Mouse (Mus musculus) neural tube, embryonic 15.5 days (tissue): ENCODE data around the gene Armc12. TPM values are rescaled to one million over a fixed set of nuclear protein-coding genes. Genes with fewer than 3 reads are reported as not detected.
"Not testable (repeated sequence)": the region's sequence is repeated elsewhere in the genome, so short reads cannot be mapped to it uniquely, and the experiment has no call there.

Experiments
- ATAC-seq: fragments of 200-750 bp; cut with Nextera tagmentation; 2 replicates; pipeline ENCODE4 v1.8.0; 2017; ENCODE audit warnings: mild to moderate bottlenecking, moderate TSS enrichment, moderate library complexity; ENCODE audit not compliant: low FRiP score
- H3K27ac ChIP-seq: fragments of 300-500 bp; sonication (generic); replicated peaks from 2 replicates; pipeline ENCODE4 v1.5.1; 2015; ENCODE audit warnings: mild to moderate bottlenecking, inconsistent platforms
- H3K27me3 ChIP-seq: fragments of 300-500 bp; sonication (generic); replicated peaks from 2 replicates; pipeline ENCODE4 v1.6.1; 2015; ENCODE audit warnings: inconsistent platforms
- H3K36me3 ChIP-seq: fragments of 300-500 bp; sonication (generic); 2 replicates; pipeline ENCODE4 v1.6.1; 2015; ENCODE audit warnings: inconsistent platforms
- H3K4me1 ChIP-seq: fragments of 300-500 bp; sonication (generic); 2 replicates; pipeline ENCODE4 v1.6.1; 2015; ENCODE audit warnings: inconsistent platforms
- H3K4me2 ChIP-seq: fragments of 300-500 bp; sonication (generic); 2 replicates; pipeline ENCODE4 v1.6.1; 2015; ENCODE audit warnings: inconsistent platforms, mild to moderate bottlenecking, moderate library complexity
- H3K4me3 ChIP-seq: fragments of 300-500 bp; sonication (generic); replicated peaks from 2 replicates; pipeline ENCODE4 v1.5.1; 2015; ENCODE audit warnings: mild to moderate bottlenecking, inconsistent platforms
- H3K9ac ChIP-seq: fragments of 300-500 bp; sonication (generic); replicated peaks from 2 replicates; pipeline ENCODE4 v1.6.1; 2015; ENCODE audit warnings: mild to moderate bottlenecking, inconsistent platforms
- H3K9me3 ChIP-seq: fragments of 300-500 bp; sonication (generic); replicated peaks from 2 replicates; pipeline ENCODE4 v1.6.1; 2016; ENCODE audit warnings: inconsistent platforms
- WGBS: fragments of 180-500 bp; shearing (Covaris S2); methylation state at CpG from one replicate; pipeline ENCODE4 v1.1.7; 2015; ENCODE audit warnings: mixed read lengths; 5-methylcytosine and 5-hydroxymethylcytosine counted together
- polyA plus RNA-seq: library from polyadenylated mRNA; unstranded; fragments of >200 nt; fragmentation: Nextera tagmentation; extraction: Ambion mirVana; gene quantifications from 2 replicates; pipeline ENCODE4 v1.2.1, GENCODE M21; 2015

The Armc12 gene
- polyA plus RNA-seq, 1 experiment from 2014 or later = not detected

DNA sequence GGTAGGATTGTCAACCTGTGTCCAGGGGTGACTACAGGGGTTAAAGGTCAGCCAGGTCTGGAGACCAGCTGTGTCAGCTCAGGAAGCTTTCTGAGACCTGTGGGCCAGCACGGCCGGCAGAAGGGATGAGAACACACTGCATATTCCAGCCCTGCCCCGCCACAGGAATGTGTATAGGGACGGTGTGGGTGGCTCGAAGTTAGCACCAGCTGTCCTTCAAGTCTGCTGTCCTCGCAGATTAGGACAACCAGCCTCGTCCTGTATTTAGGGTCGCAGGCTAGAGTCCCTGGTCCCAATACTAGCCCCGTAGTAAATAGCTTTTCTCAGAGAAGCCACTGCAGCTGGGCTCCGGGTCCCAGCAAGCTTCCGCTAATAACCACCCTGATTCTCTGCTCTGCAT lies 17.9 kb downstream of the Armc12 start:
- Histone ChIP-seq H3K27ac (no peak overlapping the region), H3K27me3 (no peaks in the 10 kb centered on the region), H3K4me3 (no peak overlapping the region), H3K36me3 (no peaks in the 10 kb centered on the region), H3K4me2 (no peak overlapping the region), H3K4me1 (peaks cover 7% of the 10 kb centered on the region), H3K9me3 (no peaks in the 10 kb centered on the region), H3K9ac (no peak overlapping the region)
- WGBS = 78% methylated on average over 11 of the region's 11 CpGs
- ATAC-seq = no peak

GRCm38 (mm10) chr17:28549111-28549510 lies 18.5 kb downstream of the Armc12 start, which contains the start of gene Clpsl2:
Gene Clpsl2, plus strand, starts transcription at chr17:28549411.
- 79% methylated on average over 14 of the region's 14 CpGs for WGBS
- no peaks in the 10 kb centered on the region for H3K9me3 ChIP-seq
- H3K9ac ChIP-seq = no peak within 1 kb of the TSS
- no peaks in the 10 kb centered on the region for H3K27me3 ChIP-seq
- H3K27ac ChIP-seq = no peak within 1 kb of the TSS
- H3K4me3 ChIP-seq = no peak within 1 kb of the TSS
- ATAC-seq = no peak
- peaks cover 7% of the 10 kb centered on the region for H3K4me1 ChIP-seq
- no peaks in the 10 kb centered on the region for H3K36me3 ChIP-seq
- H3K4me2 ChIP-seq = no peak within 1 kb of the TSS

GRCm38 (mm10) chr17:28553040-28553793 lies 22.6 kb downstream of the Armc12 start:
- no peaks in the 10 kb centered on the region for H3K27me3 ChIP-seq
- no peak overlapping the region for H3K4me2 ChIP-seq
- no peak overlapping the region for H3K4me3 ChIP-seq
- H3K9me3 ChIP-seq = no peaks in the 10 kb centered on the region
- no peak overlapping the region for H3K9ac ChIP-seq
- no peaks in the 10 kb centered on the region for H3K36me3 ChIP-seq
- 5% methylated on average over 14 of the region's 14 CpGs for WGBS
- no peak for ATAC-seq
- H3K27ac ChIP-seq = no peak overlapping the region
- peaks cover 7% of the 10 kb centered on the region for H3K4me1 ChIP-seq

DNA sequence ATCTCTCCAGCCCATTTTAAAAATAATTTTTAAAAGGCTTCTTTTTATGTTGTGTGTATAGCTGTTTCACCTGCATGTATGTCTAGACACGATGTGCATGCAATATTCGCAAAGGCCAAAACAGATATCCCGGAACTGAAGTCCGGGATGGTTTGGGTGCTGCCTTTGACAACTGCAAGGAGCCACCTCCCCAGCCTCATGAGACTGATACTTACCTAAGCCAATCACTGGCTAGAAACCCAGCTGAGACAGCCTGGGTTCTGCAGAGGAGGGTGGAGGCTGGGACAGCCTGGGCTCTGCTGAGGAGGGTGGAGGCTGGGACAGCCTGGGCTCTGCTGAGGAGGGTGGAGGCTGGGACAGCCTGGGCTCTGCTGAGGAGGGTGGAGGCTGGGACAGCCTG lies 23.4 kb downstream of the Armc12 start:
- not testable (repeated sequence) for ATAC-seq, H3K4me3 ChIP-seq, H3K27ac ChIP-seq, H3K9ac ChIP-seq, H3K9me3 ChIP-seq, H3K4me1 ChIP-seq, H3K27me3 ChIP-seq, H3K4me2 ChIP-seq, H3K36me3 ChIP-seq
- 96% methylated on average over 4 of the region's 4 CpGs for WGBS

- peaks cover 7% of the 10 kb centered on the region for H3K4me1 ChIP-seq
- no peaks in the 10 kb centered on the region for H3K36me3 ChIP-seq
- H3K4me3 ChIP-seq = no peak overlapping the region
- 53% methylated on average over 6 of the region's 6 CpGs for WGBS
- no peak overlapping the region for H3K27ac ChIP-seq
- no peak for ATAC-seq
- H3K27me3 ChIP-seq = no peaks in the 10 kb centered on the region
- H3K9me3 ChIP-seq = no peaks in the 10 kb centered on the region
- no peak overlapping the region for H3K4me2 ChIP-seq
- no peak overlapping the region for H3K9ac ChIP-seq
Measured at GRCm38 (mm10) chr17:28556635-28557396, 26.2 kb downstream of the Armc12 start.

GRCm38 (mm10) chr17:28557772-28558171 lies 27.2 kb downstream of the Armc12 start:
- WGBS = 75% methylated on average over 6 of the region's 6 CpGs
- H3K4me2 ChIP-seq = no peak overlapping the region

DNA sequence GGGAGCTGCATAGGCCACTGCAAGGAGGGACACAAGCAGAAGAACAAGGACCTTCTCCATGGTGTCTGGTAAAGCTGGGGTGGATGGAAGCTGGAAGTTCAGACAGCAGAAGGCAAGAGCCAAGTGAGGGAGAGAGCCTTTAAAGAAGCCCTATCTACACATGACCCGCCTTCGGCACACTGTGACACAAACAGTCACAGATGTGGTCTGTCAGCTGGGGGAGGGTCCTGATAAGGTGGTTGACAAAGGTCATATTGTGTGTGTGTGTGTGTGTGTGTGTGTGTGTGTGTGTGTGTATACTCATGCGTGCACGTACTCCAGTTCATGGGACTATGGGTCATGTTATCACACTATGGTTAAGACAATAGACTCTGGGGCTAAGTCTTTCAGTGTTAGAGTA lies 30.0 kb downstream of the Armc12 start, which contains the start of gene Clps:
Gene Clps, minus strand, starts transcription at position 169 of the 400 bp plus-strand sequence.
- Histone ChIP-seq H3K9ac (no peak within 1 kb of the TSS), H3K4me1 (no peaks in the 10 kb centered on the region), H3K27me3 (no peaks in the 10 kb centered on the region), H3K4me2 (no peak within 1 kb of the TSS), H3K27ac (no peak within 1 kb of the TSS), H3K4me3 (no peak within 1 kb of the TSS), H3K36me3 (no peaks in the 10 kb centered on the region), H3K9me3 (no peaks in the 10 kb centered on the region)
- ATAC-seq = no peak
- 91% methylated on average over 4 of the region's 4 CpGs for WGBS

More at GRCm38 (mm10) chr17:28557772-28558171, 27.2 kb downstream of the Armc12 start:
- H3K4me1 ChIP-seq = peaks cover 7% of the 10 kb centered on the region
- ATAC-seq = no peak
- no peaks in the 10 kb centered on the region for H3K36me3 ChIP-seq
- no peak overlapping the region for H3K4me3 ChIP-seq
- H3K9me3 ChIP-seq = no peaks in the 10 kb centered on the region
- no peaks in the 10 kb centered on the region for H3K27me3 ChIP-seq
- H3K27ac ChIP-seq = no peak overlapping the region
- H3K9ac ChIP-seq = no peak overlapping the region

- no peak for ATAC-seq
- WGBS = 59% methylated on average over 7 of the region's 7 CpGs
Measured at GRCm38 (mm10) chr17:28561613-28562012, 31.0 kb downstream of the Armc12 start.

GRCm38 (mm10) chr17:28565181-28565580 lies 34.6 kb downstream of the Armc12 start:
- Histone ChIP-seq H3K27ac (no peak overlapping the region), H3K9ac (no peak overlapping the region), H3K27me3 (no peaks in the 10 kb centered on the region), H3K4me2 (no peak overlapping the region), H3K4me1 (no peaks in the 10 kb centered on the region), H3K4me3 (no peak overlapping the region), H3K36me3 (no peaks in the 10 kb centered on the region), H3K9me3 (no peaks in the 10 kb centered on the region)
- no peak for ATAC-seq

More at GRCm38 (mm10) chr17:28561613-28562012, 31.0 kb downstream of the Armc12 start:
- Histone ChIP-seq H3K27me3 (no peaks in the 10 kb centered on the region), H3K9ac (no peak overlapping the region), H3K4me2 (no peak overlapping the region), H3K4me1 (no peaks in the 10 kb centered on the region), H3K4me3 (no peak overlapping the region), H3K27ac (no peak overlapping the region), H3K36me3 (no peaks in the 10 kb centered on the region), H3K9me3 (no peaks in the 10 kb centered on the region)

DNA sequence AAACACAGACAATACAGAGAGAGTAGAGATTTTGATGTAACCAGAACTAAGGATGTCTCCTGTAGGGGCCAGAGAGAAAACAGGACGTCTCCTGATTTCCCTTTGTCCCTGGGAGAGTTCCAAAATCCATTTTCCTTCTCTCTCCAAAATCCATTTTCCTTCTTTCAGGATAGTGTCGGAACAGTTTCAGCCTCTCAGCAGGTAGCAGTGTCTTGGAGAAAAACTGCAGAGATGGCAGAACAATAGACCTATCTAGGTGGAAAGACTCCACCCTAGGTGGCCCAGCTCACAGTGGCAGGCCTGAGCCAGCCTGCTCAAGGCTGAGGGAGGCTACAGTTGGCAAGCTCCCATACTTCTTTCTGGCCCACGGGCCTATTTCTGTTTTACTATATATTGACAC lies 36.9 kb downstream of the Armc12 start:
- no peak overlapping the region for H3K9ac ChIP-seq
- ATAC-seq = no peak
- no peaks in the 10 kb centered on the region for H3K4me1 ChIP-seq
- 42% methylated on average over 3 of the region's 3 CpGs for WGBS
- H3K27ac ChIP-seq = no peak overlapping the region
- H3K27me3 ChIP-seq = no peaks in the 10 kb centered on the region
- H3K4me3 ChIP-seq = no peak overlapping the region
- no peaks in the 10 kb centered on the region for H3K36me3 ChIP-seq
- no peaks in the 10 kb centered on the region for H3K9me3 ChIP-seq
- no peak overlapping the region for H3K4me2 ChIP-seq

DNA sequence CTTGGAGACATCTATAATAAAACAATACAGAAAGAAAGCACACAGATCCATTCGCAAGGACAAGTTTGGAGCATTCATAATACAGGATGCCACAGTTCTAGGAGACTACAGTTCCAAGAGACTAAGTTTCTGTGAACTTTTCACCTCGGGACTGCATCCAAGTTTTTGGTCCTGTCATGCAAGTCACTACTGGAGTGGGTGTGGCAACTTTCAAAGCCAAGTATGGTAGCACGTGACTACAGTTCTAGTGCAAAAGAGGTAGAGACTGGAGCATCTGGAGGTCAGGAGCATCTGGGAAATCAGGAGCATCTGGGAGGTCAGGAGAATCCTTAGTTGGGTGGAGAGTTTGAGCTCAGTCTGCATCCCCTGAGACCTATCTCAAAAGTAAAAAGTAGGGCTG lies 41.3 kb downstream of the Armc12 start:
- Histone ChIP-seq H3K4me1 (peaks cover 10% of the 10 kb centered on the region), H3K27me3 (no peaks in the 10 kb centered on the region; the same call in 1 of the 2 replicates), H3K4me2 (no peak overlapping the region), H3K9me3 (no peaks in the 10 kb centered on the region), H3K9ac (no peak overlapping the region), H3K36me3 (no peaks in the 10 kb centered on the region), H3K4me3 (no peak overlapping the region), H3K27ac (no peak overlapping the region)
- no peak for ATAC-seq
- 87% methylated on average over 3 of the region's 3 CpGs for WGBS

- 84% methylated on average over 7 of the region's 7 CpGs for WGBS
- H3K4me3 ChIP-seq = no peak overlapping the region
- H3K27ac ChIP-seq = no peak overlapping the region
- no peak for ATAC-seq
- no peaks in the 10 kb centered on the region for H3K9me3 ChIP-seq
- no peak overlapping the region for H3K4me2 ChIP-seq
- H3K36me3 ChIP-seq = no peaks in the 10 kb centered on the region
- peaks cover 10% of the 10 kb centered on the region for H3K4me1 ChIP-seq
- no peak overlapping the region for H3K9ac ChIP-seq
- no peaks in the 10 kb centered on the region; the same call in 1 of the 2 replicates for H3K27me3 ChIP-seq
Measured at GRCm38 (mm10) chr17:28572521-28572920, 41.9 kb downstream of the Armc12 start.
